Mouse (Mus musculus) liver, embryonic 16.5 days (tissue): Measurements from ENCODE around the gene Cbx7. TPM values are rescaled to one million over a fixed set of nuclear protein-coding genes. Genes with fewer than 3 reads are reported as not detected.
"Not testable (repeated sequence)": the region's sequence is repeated elsewhere in the genome, so short reads cannot be mapped to it uniquely, and the experiment has no call there.

Experiments
- ATAC-seq: fragments of 200-750 bp; cut with Nextera tagmentation; 2 replicates; pipeline ENCODE4 v1.8.0; 2017; ENCODE audit warnings: low read depth, mild to moderate bottlenecking, moderate number of reproducible peaks, moderate library complexity
- H3K27ac ChIP-seq: fragments of 300-500 bp; sonication (generic); 2 replicates; pipeline ENCODE4 v1.5.1; 2014; ENCODE audit warnings: mild to moderate bottlenecking, low read length
- H3K27me3 ChIP-seq: fragments of 300-500 bp; sonication (generic); 2 replicates; pipeline ENCODE4 v1.6.1; 2014; ENCODE audit warnings: low read depth, low read length, mixed read lengths; ENCODE audit not compliant: control insufficient read depth, insufficient read depth
- H3K36me3 ChIP-seq: fragments of 300-500 bp; sonication (generic); 2 replicates; pipeline ENCODE4 v1.6.1; 2014; ENCODE audit warnings: mild to moderate bottlenecking; ENCODE audit not compliant: control insufficient read depth, insufficient read depth
- H3K4me1 ChIP-seq: fragments of 300-500 bp; sonication (generic); 2 replicates; pipeline ENCODE4 v1.6.1; 2014; ENCODE audit warnings: low read depth, low read length, mixed read lengths; ENCODE audit not compliant: control insufficient read depth
- H3K4me2 ChIP-seq: fragments of 300-500 bp; sonication (generic); 2 replicates; pipeline ENCODE4 v1.6.1; 2014; ENCODE audit warnings: low read depth, low read length, mixed read lengths
- H3K4me3 ChIP-seq: fragments of 300-500 bp; sonication (generic); 2 replicates; pipeline ENCODE4 v1.5.1; 2014; ENCODE audit warnings: low read depth, mild to moderate bottlenecking, low read length
- H3K9ac ChIP-seq: fragments of 300-500 bp; sonication (generic); 2 replicates; pipeline ENCODE4 v1.6.1; 2014; ENCODE audit warnings: low read depth, low read length
- H3K9me3 ChIP-seq: fragments of 300-500 bp; sonication (generic); replicated peaks from 2 replicates; pipeline ENCODE4 v1.6.1; 2016; ENCODE audit warnings: low read length; ENCODE audit not compliant: control insufficient read depth
- WGBS: fragments of 180-500 bp; shearing (Covaris S2); extraction: QIAGEN DNeasy Blood & Tissue Kit; methylation state at CpG from one replicate; pipeline ENCODE4 v1.1.7; 2014; ENCODE audit not compliant: insufficient replicate concordance; 5-methylcytosine and 5-hydroxymethylcytosine counted together
- polyA plus RNA-seq: library from polyadenylated mRNA; unstranded; fragments of >200 nt; fragmentation: Nextera tagmentation; extraction: Ambion mirVana; gene quantifications from 2 replicates; pipeline ENCODE4 v1.2.1, GENCODE M21; 2015

Cbx7 gene
- polyA plus RNA-seq, 1 experiment from 2014 or later: 1.2 TPM

GRCm38 (mm10) chr15:79914357-79914756 lies 56.6 kb downstream of the Cbx7 start:
- no peak overlapping the region for H3K4me3 ChIP-seq
- no peak overlapping the region for H3K4me2 ChIP-seq
- no peaks in the 10 kb centered on the region for H3K4me1 ChIP-seq
- WGBS: 68% methylated on average over 3 of the region's 3 CpGs
- no peak for ATAC-seq
- no peaks in the 10 kb centered on the region for H3K27me3 ChIP-seq
- H3K36me3 ChIP-seq: no peaks in the 10 kb centered on the region
- no peak overlapping the region for H3K9ac ChIP-seq
- H3K27ac ChIP-seq: no peak overlapping the region
- no peaks in the 10 kb centered on the region for H3K9me3 ChIP-seq

DNA sequence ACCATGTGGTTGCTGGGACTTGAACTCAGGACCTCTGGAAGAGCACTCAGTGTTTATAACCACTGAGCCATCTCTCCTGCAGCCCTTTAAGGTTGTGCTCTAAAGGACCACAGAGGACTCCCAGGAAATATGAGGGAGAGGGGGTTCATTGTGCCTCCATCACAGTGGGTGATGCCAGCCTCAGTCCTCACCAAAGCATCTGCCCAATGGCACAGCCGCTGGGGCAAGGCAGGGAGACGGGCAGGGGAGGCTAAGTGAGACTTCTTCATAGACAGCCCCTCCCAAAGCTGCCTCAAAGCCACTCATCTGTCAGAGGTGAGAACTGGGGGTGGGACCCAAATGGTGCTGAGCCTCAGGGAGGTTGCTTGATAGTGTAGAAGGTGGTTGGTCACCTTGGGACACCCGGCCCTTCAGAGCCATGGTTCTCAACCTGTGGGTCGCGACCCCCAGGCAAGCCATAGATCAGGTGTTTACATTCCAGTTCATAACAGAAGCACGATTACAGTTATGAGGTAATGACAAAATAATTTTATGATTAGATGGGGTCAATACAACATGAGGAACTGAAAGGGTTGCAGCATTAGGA lies 57.1 kb downstream of the Cbx7 start:
- no peak overlapping the region for H3K9ac ChIP-seq
- H3K27ac ChIP-seq: no peak overlapping the region
- no peaks in the 10 kb centered on the region for H3K9me3 ChIP-seq
- no peak overlapping the region for H3K4me2 ChIP-seq
- H3K4me3 ChIP-seq: no peak overlapping the region
- no peaks in the 10 kb centered on the region for H3K36me3 ChIP-seq
- no peak for ATAC-seq
- no peaks in the 10 kb centered on the region for H3K4me1 ChIP-seq
- no peaks in the 10 kb centered on the region for H3K27me3 ChIP-seq
- WGBS: 69% methylated on average over 6 of the region's 6 CpGs

- H3K9me3 ChIP-seq: no peaks in the 10 kb centered on the region
- no peak overlapping the region for H3K27ac ChIP-seq
- no peak overlapping the region for H3K4me3 ChIP-seq
- H3K4me2 ChIP-seq: no peak overlapping the region
- H3K36me3 ChIP-seq: peaks cover 5% of the 10 kb centered on the region
- no peaks in the 10 kb centered on the region for H3K4me1 ChIP-seq
- H3K9ac ChIP-seq: no peak overlapping the region
- WGBS: 74% methylated on average over 8 of the region's 8 CpGs
- no peaks in the 10 kb centered on the region for H3K27me3 ChIP-seq
- ATAC-seq: no peak
Observed at GRCm38 (mm10) chr15:79911339-79911738, 59.6 kb downstream of the Cbx7 start.

DNA sequence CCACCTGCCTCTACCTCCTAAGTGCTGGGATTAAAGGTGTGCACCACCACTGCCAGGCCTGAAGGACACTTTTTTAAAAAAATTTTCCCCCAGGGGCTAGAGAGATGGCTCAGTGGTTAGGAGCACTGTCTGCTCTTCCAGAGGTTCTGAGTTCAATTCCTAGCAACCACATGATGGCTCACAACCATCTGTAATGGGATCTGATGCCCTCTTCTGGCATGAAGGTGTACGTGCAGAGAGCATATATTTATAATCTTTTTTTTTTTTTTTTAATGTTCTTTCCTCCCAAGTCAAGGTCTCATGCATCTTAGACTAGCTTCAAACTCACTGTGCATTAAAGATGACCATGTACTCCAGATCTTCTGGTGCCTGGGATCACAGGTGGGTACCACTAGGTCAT lies 60.1 kb downstream of the Cbx7 start:
- H3K9me3 ChIP-seq, H3K9ac ChIP-seq, H3K27me3 ChIP-seq, H3K4me2 ChIP-seq, ATAC-seq, H3K27ac ChIP-seq, H3K4me1 ChIP-seq, H3K36me3 ChIP-seq, H3K4me3 ChIP-seq: not testable (repeated sequence)
- 73% methylated on average over 1 of the region's 1 CpGs for WGBS

- not testable (repeated sequence) for H3K27ac ChIP-seq, ATAC-seq, H3K36me3 ChIP-seq, H3K4me2 ChIP-seq, H3K4me3 ChIP-seq, H3K9ac ChIP-seq, H3K27me3 ChIP-seq, H3K4me1 ChIP-seq, H3K9me3 ChIP-seq
- 79% methylated on average over 3 of the region's 3 CpGs for WGBS
Observed at GRCm38 (mm10) chr15:79909006-79909405, 61.9 kb downstream of the Cbx7 start.

DNA sequence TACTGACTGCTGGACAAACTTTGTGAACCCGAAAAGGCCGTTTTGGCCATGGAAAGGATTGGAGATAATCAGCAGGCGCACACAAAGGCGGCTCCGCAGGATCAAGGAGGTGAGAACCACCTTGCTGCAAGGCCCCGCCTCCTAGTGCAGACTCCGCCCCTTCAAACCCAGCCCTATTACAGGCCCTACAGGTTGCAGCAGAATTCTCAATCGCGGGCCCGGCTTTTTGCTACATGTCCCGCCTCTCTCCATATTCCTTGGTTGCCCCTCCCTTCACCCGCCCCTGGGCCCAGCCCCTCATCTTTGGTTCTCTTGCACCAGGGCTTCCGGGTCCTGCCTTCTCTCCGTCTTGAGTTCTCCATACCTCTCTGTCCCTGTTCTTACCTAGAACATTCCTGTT lies 64.1 kb downstream of the Cbx7 start:
- 71% methylated on average over 14 of the region's 14 CpGs for WGBS
- no peaks in the 10 kb centered on the region for H3K4me1 ChIP-seq
- H3K4me2 ChIP-seq: no peak overlapping the region
- H3K4me3 ChIP-seq: no peak overlapping the region
- no peaks in the 10 kb centered on the region for H3K9me3 ChIP-seq
- H3K9ac ChIP-seq: no peak overlapping the region
- H3K27ac ChIP-seq: no peak overlapping the region
- H3K36me3 ChIP-seq: peaks cover 10% of the 10 kb centered on the region
- no peak for ATAC-seq
- no peaks in the 10 kb centered on the region for H3K27me3 ChIP-seq

GRCm38 (mm10) chr15:79905211-79905610 lies 65.7 kb downstream of the Cbx7 start:
- Histone ChIP-seq H3K4me3 (no peak overlapping the region), H3K27me3 (no peaks in the 10 kb centered on the region), H3K4me1 (no peaks in the 10 kb centered on the region), H3K9me3 (no peaks in the 10 kb centered on the region), H3K36me3 (peaks cover 13% of the 10 kb centered on the region), H3K27ac (no peak overlapping the region), H3K9ac (no peak overlapping the region), H3K4me2 (no peak overlapping the region)
- WGBS: 75% methylated on average over 12 of the region's 12 CpGs
- no peak for ATAC-seq

DNA sequence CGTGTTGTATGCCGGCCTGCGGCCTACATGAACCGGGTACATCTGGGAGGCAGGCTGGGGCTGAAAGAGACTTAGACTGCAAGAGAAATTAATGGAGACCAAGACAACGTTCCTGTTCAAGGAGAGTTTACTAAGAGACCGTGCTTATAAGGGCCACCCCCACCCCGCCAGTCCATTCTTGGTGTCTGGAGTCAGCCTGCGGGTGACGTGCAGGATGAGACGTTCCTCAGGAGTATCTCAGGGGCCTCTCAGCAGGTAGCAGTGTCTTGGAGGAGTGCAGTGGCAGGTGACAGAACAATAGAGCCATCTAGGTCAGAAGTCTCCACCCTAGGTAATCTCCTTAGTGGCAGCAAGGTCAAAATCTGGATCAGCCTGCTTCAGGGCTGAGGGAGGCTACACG lies 66.2 kb downstream of the Cbx7 start:
- H3K27ac ChIP-seq, H3K4me3 ChIP-seq, H3K9me3 ChIP-seq, ATAC-seq, H3K27me3 ChIP-seq, H3K9ac ChIP-seq, H3K4me1 ChIP-seq, H3K4me2 ChIP-seq: not testable (repeated sequence)
- peaks cover 14% of the 10 kb centered on the region for H3K36me3 ChIP-seq
- WGBS: 90% methylated on average over 11 of the region's 11 CpGs

GRCm38 (mm10) chr15:79903963-79904362 lies 67.0 kb downstream of the Cbx7 start:
- Histone ChIP-seq H3K36me3 (peaks cover 14% of the 10 kb centered on the region), H3K9me3 (no peaks in the 10 kb centered on the region), H3K27ac (no peak overlapping the region), H3K4me3 (no peak overlapping the region), H3K4me1 (no peaks in the 10 kb centered on the region), H3K4me2 (no peak overlapping the region), H3K9ac (no peak overlapping the region), H3K27me3 (no peaks in the 10 kb centered on the region)
- ATAC-seq: no peak
